Mouse (Mus musculus) megakaryocyte, embryonic 14.5 days (primary cell): ENCODE data around the gene Gm20715. TPM values are rescaled to one million over a fixed set of nuclear protein-coding genes. Genes with fewer than 3 reads are reported as not detected.

ENCODE experiments used
- H3K27me3 ChIP-seq: replicated peaks from 2 replicates; pipeline ENCODE3; 2012; ENCODE audit warnings: inconsistent platforms
- H3K36me3 ChIP-seq: replicated peaks from 2 replicates; pipeline ENCODE3; 2012; ENCODE audit warnings: low read length, inconsistent platforms, mixed read lengths
- H3K4me1 ChIP-seq: 2 replicates; pipeline ENCODE4 v1.6.1; 2012; ENCODE audit warnings: inconsistent platforms
- H3K4me3 ChIP-seq: replicated peaks from 2 replicates; pipeline ENCODE3; 2012; ENCODE audit warnings: moderate library complexity, mild to moderate bottlenecking, inconsistent platforms
- H3K9me3 ChIP-seq: 2 replicates; pipeline ENCODE4 v1.6.1; 2012; ENCODE audit warnings: inconsistent platforms
- FLI1 ChIP-seq: IDR thresholded peaks from 2 replicates; pipeline ENCODE4 v1.6.1; 2012; ENCODE audit warnings: low read length, inconsistent platforms, mixed read lengths
- GATA1 ChIP-seq: IDR thresholded peaks from 3 replicates; pipeline ENCODE4 v1.6.1; 2012; ENCODE audit warnings: mixed read lengths, low read length, inconsistent platforms, borderline replicate concordance
- polyA plus RNA-seq: library from polyadenylated mRNA; stranded (reverse); fragments of >175 nt; gene quantifications from 2 replicates; pipeline ENCODE4 v1.2.3, GENCODE M21; 2012; ENCODE audit warnings: low replicate concordance; ENCODE audit not compliant: insufficient read depth

The Gm20715 gene
- polyA plus RNA-seq, 1 experiment: not detected

- no peak overlapping the region for H3K4me3 ChIP-seq
- no peaks in the 10 kb centered on the region for H3K27me3 ChIP-seq
- TF ChIP-seq FLI1 (no peak), GATA1 (no peak)
- peaks cover 16% of the 10 kb centered on the region for H3K4me1 ChIP-seq
- H3K36me3 ChIP-seq: peaks cover 3% of the 10 kb centered on the region
- no peaks in the 10 kb centered on the region for H3K9me3 ChIP-seq
These were observed 31.6 kb upstream of the Gm20715 start for GRCm38 (mm10) chr7:6378441-6378840.

- Histone ChIP-seq H3K4me3 (no peak overlapping the region), H3K4me1 (peaks cover 24% of the 10 kb centered on the region), H3K36me3 (peaks cover 3% of the 10 kb centered on the region), H3K9me3 (no peaks in the 10 kb centered on the region), H3K27me3 (no peaks in the 10 kb centered on the region)
- TF ChIP-seq GATA1 (no peak), FLI1 (no peak)
These were observed 28.6 kb upstream of the Gm20715 start for GRCm38 (mm10) chr7:6381431-6381830.

- H3K9me3 ChIP-seq: no peaks in the 10 kb centered on the region
- TF ChIP-seq FLI1 (peak; percentile 70; the same call in 1 of the 2 replicates), GATA1 (no peak)
- peaks cover 24% of the 10 kb centered on the region for H3K4me1 ChIP-seq
These were observed 27.0 kb upstream of the Gm20715 start, which contains the start of gene Zfp28 for GRCm38 (mm10) chr7:6383044-6383455. Zfp28 (plus strand) TSS chr7:6383295.

GRCm38 (mm10) chr7:6384011-6384410, 26.1 kb upstream of the Gm20715 start:
- Histone ChIP-seq H3K36me3 (peaks cover 2% of the 10 kb centered on the region), H3K4me3 (peak overlapping the region; percentile 95), H3K9me3 (no peaks in the 10 kb centered on the region)

More at GRCm38 (mm10) chr7:6383044-6383455, 27.0 kb upstream of the Gm20715 start, which contains the start of gene Zfp28:
- Histone ChIP-seq H3K4me3 (peak within 1 kb of the TSS; percentile 95), H3K27me3 (no peaks in the 10 kb centered on the region), H3K36me3 (peaks cover 6% of the 10 kb centered on the region)

GRCm38 (mm10) chr7:6386995-6387394, 23.1 kb upstream of the Gm20715 start:
- H3K9me3 ChIP-seq: no peaks in the 10 kb centered on the region
- H3K4me1 ChIP-seq: peaks cover 23% of the 10 kb centered on the region
- peaks cover 27% of the 10 kb centered on the region for H3K36me3 ChIP-seq
- no peak overlapping the region for H3K4me3 ChIP-seq
- TF ChIP-seq GATA1: no peak
- H3K27me3 ChIP-seq: no peaks in the 10 kb centered on the region

More at GRCm38 (mm10) chr7:6384011-6384410, 26.1 kb upstream of the Gm20715 start:
- Histone ChIP-seq H3K4me1 (peaks cover 24% of the 10 kb centered on the region), H3K27me3 (no peaks in the 10 kb centered on the region)
- TF ChIP-seq FLI1: no peak

- H3K36me3 ChIP-seq: peaks cover 40% of the 10 kb centered on the region
- no peak overlapping the region for H3K4me3 ChIP-seq
- TF ChIP-seq FLI1 (no peak), GATA1 (no peak)
- H3K4me1 ChIP-seq: peaks cover 3% of the 10 kb centered on the region
- H3K27me3 ChIP-seq: no peaks in the 10 kb centered on the region
- peaks cover 7% of the 10 kb centered on the region for H3K9me3 ChIP-seq
These were observed 21.1 kb upstream of the Gm20715 start for GRCm38 (mm10) chr7:6388971-6389370.

- no peaks in the 10 kb centered on the region for H3K4me1 ChIP-seq
- peaks cover 40% of the 10 kb centered on the region for H3K36me3 ChIP-seq
- peaks cover 12% of the 10 kb centered on the region for H3K9me3 ChIP-seq
- TF ChIP-seq FLI1 (no peak), GATA1 (no peak)
- H3K27me3 ChIP-seq: no peaks in the 10 kb centered on the region
- no peak overlapping the region for H3K4me3 ChIP-seq
These were observed 20.6 kb upstream of the Gm20715 start for GRCm38 (mm10) chr7:6389449-6389848.

- no peaks in the 10 kb centered on the region for H3K27me3 ChIP-seq
- TF ChIP-seq FLI1 (no peak), GATA1 (no peak)
- H3K4me3 ChIP-seq: peak within 1 kb of the TSS; percentile 93
- H3K36me3 ChIP-seq: peaks cover 6% of the 10 kb centered on the region
- H3K9me3 ChIP-seq: peaks cover 14% of the 10 kb centered on the region
- peaks cover 9% of the 10 kb centered on the region for H3K4me1 ChIP-seq
These were observed 11.8 kb upstream of the Gm20715 start, which contains the start of gene Smim17 for GRCm38 (mm10) chr7:6397996-6398975. Smim17 (plus strand) TSS chr7:6398715.

GRCm38 (mm10) chr7:6414626-6415441, 4.8 kb downstream of the Gm20715 start:
- peaks cover 7% of the 10 kb centered on the region for H3K27me3 ChIP-seq
- H3K4me3 ChIP-seq: no peak overlapping the region
- TF ChIP-seq GATA1: no peak
- H3K36me3 ChIP-seq: no peaks in the 10 kb centered on the region
- peaks cover 6% of the 10 kb centered on the region; the same call in 1 of the 2 replicates for H3K9me3 ChIP-seq
- peaks cover 4% of the 10 kb centered on the region for H3K4me1 ChIP-seq

GRCm38 (mm10) chr7:6415442-6415787, 5.3 kb downstream of the Gm20715 start:
- peaks cover 6% of the 10 kb centered on the region; the same call in 1 of the 2 replicates for H3K9me3 ChIP-seq
- no peak for TF ChIP-seq FLI1
- no peak for TF ChIP-seq GATA1
- no peak overlapping the region for H3K4me3 ChIP-seq
- H3K4me1 ChIP-seq: no peaks in the 10 kb centered on the region; the same call in 1 of the 2 replicates
- H3K27me3 ChIP-seq: peaks cover 7% of the 10 kb centered on the region
- no peaks in the 10 kb centered on the region for H3K36me3 ChIP-seq
